Mouse (Mus musculus) kidney, adult 2 months (tissue): ENCODE data around the gene Duox1. TPM values are rescaled to one million over a fixed set of nuclear protein-coding genes. Genes with fewer than 3 reads are reported as not detected.
"Not testable (repeated sequence)": the region's sequence is repeated elsewhere in the genome, so short reads cannot be mapped to it uniquely, and the experiment has no call there.

ENCODE experiments used
- DNase-seq: peaks from one replicate; pipeline ENCODE4 v3.0.0; 2021
- H3K27ac ChIP-seq: fragments of 200-500 bp; 2 replicates; pipeline ENCODE4 v1.5.1; 2012; ENCODE audit warnings: low read depth, low read length, control low read depth, inconsistent platforms; ENCODE audit not compliant: insufficient read depth
- H3K27me3 ChIP-seq: fragments of 200-500 bp; replicated peaks from 2 replicates; pipeline ENCODE4 v1.6.1; 2012; ENCODE audit warnings: mild to moderate bottlenecking, moderate library complexity, low read length, inconsistent platforms; ENCODE audit not compliant: control insufficient read depth, insufficient read depth
- H3K36me3 ChIP-seq: fragments of 200-500 bp; 2 replicates; pipeline ENCODE4 v1.6.1; 2012; ENCODE audit warnings: mild to moderate bottlenecking, moderate library complexity, low read length, inconsistent platforms; ENCODE audit not compliant: control insufficient read depth, insufficient read depth
- H3K4me1 ChIP-seq: fragments of 200-500 bp; 2 replicates; pipeline ENCODE4 v1.6.1; 2011; ENCODE audit warnings: low read length; ENCODE audit not compliant: control insufficient read depth, insufficient read depth
- H3K4me3 ChIP-seq: fragments of 200-500 bp; 2 replicates; pipeline ENCODE4 v1.5.1; 2011; ENCODE audit warnings: mild to moderate bottlenecking, low read depth, low read length, control low read depth; ENCODE audit not compliant: insufficient read depth
- CTCF ChIP-seq: fragments of 200-500 bp; conservative IDR thresholded peaks from 2 replicates; pipeline ENCODE4 v1.5.1; 2011; ENCODE audit warnings: low read depth, mild to moderate bottlenecking, control low read depth, low read length, moderate library complexity, mixed read lengths; ENCODE audit not compliant: insufficient read depth, insufficient read length
- POLR2A ChIP-seq: fragments of 200-500 bp; IDR thresholded peaks from one replicate; pipeline ENCODE4 v1.6.1; 2011; ENCODE audit warnings: low read depth, low read length, control low read depth
- WGBS: fragments of 180-500 bp; shearing (Covaris S2); methylation state at CpG from one replicate; pipeline ENCODE4 v1.1.7; 2018; 5-methylcytosine and 5-hydroxymethylcytosine counted together
- polyA plus RNA-seq: library from polyadenylated mRNA; depleted of rRNA; stranded (reverse); fragments of >200 nt; gene quantifications from 2 replicates; pipeline ENCODE4 v1.2.3, GENCODE M21; 2012

The Duox1 gene
- polyA plus RNA-seq, 1 experiment = 0.20 TPM

- H3K27me3 ChIP-seq = no peaks in the 10 kb centered on the region
- no peak overlapping the region for H3K4me3 ChIP-seq
- H3K27ac ChIP-seq = no peak overlapping the region
- TF ChIP-seq CTCF (no peak), POLR2A (no peak)
- no peaks in the 10 kb centered on the region for H3K4me1 ChIP-seq
- WGBS = 60% methylated on average over 3 of the region's 3 CpGs
- no peaks in the 10 kb centered on the region for H3K36me3 ChIP-seq
- DNase-seq = no peak
These were observed 18.7 kb downstream of the Duox1 start for GRCm38 (mm10) chr2:122334170-122334569.

DNA sequence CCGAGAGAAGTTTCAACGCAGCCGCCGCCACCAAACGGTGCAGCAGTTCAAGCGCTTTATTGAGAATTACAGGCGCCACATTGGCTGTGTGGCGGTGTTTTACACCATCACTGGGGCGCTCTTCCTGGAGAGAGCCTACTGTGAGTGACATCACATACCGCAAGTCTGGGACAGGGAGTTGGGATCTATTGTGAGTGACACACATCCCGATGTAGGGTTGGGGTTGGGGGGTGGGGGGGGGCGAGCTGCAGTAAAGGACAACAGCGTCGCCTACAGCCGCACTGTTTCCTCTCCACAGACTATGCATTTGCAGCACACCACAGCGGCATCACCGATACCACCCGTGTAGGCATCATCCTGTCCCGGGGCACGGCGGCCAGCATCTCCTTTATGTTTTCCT lies 21.8 kb downstream of the Duox1 start:
- DNase-seq = no peak
- Histone ChIP-seq H3K27me3 (no peaks in the 10 kb centered on the region), H3K4me3 (no peak overlapping the region), H3K27ac (no peak overlapping the region), H3K4me1 (no peaks in the 10 kb centered on the region), H3K36me3 (no peaks in the 10 kb centered on the region)
- 67% methylated on average over 21 of the region's 21 CpGs for WGBS
- TF ChIP-seq CTCF (no peak), POLR2A (no peak)

- Histone ChIP-seq H3K4me1 (peaks cover 11% of the 10 kb centered on the region), H3K27me3 (no peaks in the 10 kb centered on the region), H3K27ac (no peak overlapping the region), H3K4me3 (no peak overlapping the region), H3K36me3 (no peaks in the 10 kb centered on the region)
- TF ChIP-seq CTCF = no peak
- no peak for TF ChIP-seq POLR2A
- 78% methylated on average over 6 of the region's 6 CpGs for WGBS
- DNase-seq = no peak
These were observed 29.8 kb downstream of the Duox1 start for GRCm38 (mm10) chr2:122345106-122345893.

GRCm38 (mm10) chr2:122346164-122346563 lies 30.7 kb downstream of the Duox1 start:
- not testable (repeated sequence) for H3K36me3 ChIP-seq, H3K4me3 ChIP-seq, H3K27ac ChIP-seq, DNase-seq, H3K27me3 ChIP-seq
- WGBS = 90% methylated on average over 6 of the region's 6 CpGs
- H3K4me1 ChIP-seq = peaks cover 11% of the 10 kb centered on the region

- TF ChIP-seq POLR2A (no peak), CTCF (no peak)
- no peak for DNase-seq
- H3K4me3 ChIP-seq = no peak overlapping the region
- no peak overlapping the region for H3K27ac ChIP-seq
- peaks cover 11% of the 10 kb centered on the region for H3K4me1 ChIP-seq
- H3K27me3 ChIP-seq = no peaks in the 10 kb centered on the region
- H3K36me3 ChIP-seq = no peaks in the 10 kb centered on the region
- 94% methylated on average over 3 of the region's 3 CpGs for WGBS
These were observed 31.8 kb downstream of the Duox1 start for GRCm38 (mm10) chr2:122347257-122347656.

GRCm38 (mm10) chr2:122348531-122349131 lies 33.2 kb downstream of the Duox1 start:
- WGBS = 1% methylated on average over 59 of the region's 63 CpGs
- Histone ChIP-seq H3K4me1 (peaks cover 11% of the 10 kb centered on the region), H3K4me3 (peak overlapping the region; percentile 80), H3K36me3 (no peaks in the 10 kb centered on the region), H3K27me3 (no peaks in the 10 kb centered on the region), H3K27ac (peak overlapping the region; percentile 75)
- peak; percentile 90 for DNase-seq
- TF ChIP-seq CTCF (peak; percentile 65), POLR2A (no peak)

DNA sequence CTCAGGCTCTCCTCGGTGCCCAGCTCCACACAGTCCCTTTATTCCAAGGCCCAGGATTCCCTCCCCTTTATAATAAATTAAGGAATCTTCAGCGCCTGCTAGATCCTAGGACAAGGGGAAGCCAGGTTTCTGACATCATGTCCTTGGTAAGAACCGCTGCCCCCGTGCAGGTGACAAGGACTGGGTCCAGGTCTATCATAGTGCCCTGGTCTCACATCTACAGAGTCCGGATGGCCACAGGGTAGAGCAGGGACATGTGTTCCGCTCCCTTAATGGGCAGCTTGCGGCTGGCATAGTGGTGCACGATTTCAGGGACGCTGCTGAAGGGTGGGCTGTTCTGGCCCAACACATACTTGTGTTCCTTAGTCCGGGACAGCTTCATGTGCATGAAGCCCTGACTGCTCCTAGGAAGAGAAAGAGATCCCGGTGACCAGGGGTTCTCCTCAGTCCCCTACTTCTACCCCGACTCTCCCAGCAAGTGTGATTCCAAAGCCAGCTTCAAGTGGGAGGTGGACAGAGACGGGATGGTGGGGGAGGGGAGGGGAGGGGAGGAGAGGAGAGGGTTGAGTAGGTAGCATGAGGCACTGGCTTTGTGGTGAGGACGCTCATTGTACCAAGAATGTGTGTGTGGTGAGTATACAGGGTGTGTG lies 33.8 kb downstream of the Duox1 start:
- Histone ChIP-seq H3K36me3 (no peaks in the 10 kb centered on the region), H3K4me3 (peak overlapping the region; percentile 80), H3K27me3 (no peaks in the 10 kb centered on the region), H3K27ac (no peak overlapping the region), H3K4me1 (peaks cover 14% of the 10 kb centered on the region)
- DNase-seq = no peak
- 27% methylated on average over 14 of the region's 14 CpGs for WGBS
- no peak for TF ChIP-seq POLR2A
- no peak for TF ChIP-seq CTCF
